8 mouse cellular contexts compared by ENCODE assay signal in genomic region chr16:30038663-30039593, GRCm38 (mm10). TPM values are rescaled to one million over a fixed set of nuclear protein-coding genes. Genes with fewer than 3 reads are reported as not detected.
DNase-seq lines count a peak whose midpoint lies in the region; ATAC-seq and TF ChIP-seq lines count a peak whose summit lies in the region.

No protein-coding gene starts in this region.

- DNase-seq in lung, embryonic 14.5 days = no peak
- no peak for DNase-seq in lung, adult 2 months
- DNase-seq in testis, postnatal 10 days (ENCODE audit: low spot score) = no peak
- DNase-seq in frontal cortex, postnatal 10 days (ENCODE audit: low spot score in 2 of 2) = no peak
- DNase-seq in ovary, postnatal 36 days (ENCODE audit: low spot score) = no peak

- peaks cover 20% of the 10 kb centered on the region for H3K4me1 ChIP-seq in lung, embryonic 14.5 days (ENCODE audit: insufficient read depth)
- peaks cover 3% of the 10 kb centered on the region for H3K4me1 ChIP-seq in lung, adult 2 months (ENCODE audit: control insufficient read depth, insufficient read depth, low read length)
- peaks cover 5% of the 10 kb centered on the region for H3K4me1 ChIP-seq in forebrain, embryonic 16.5 days (replicated peaks; ENCODE audit: control insufficient read depth, insufficient read depth, low read length)
- H3K4me1 ChIP-seq in stomach, embryonic 15.5 days = peaks cover 13% of the 10 kb centered on the region

- peak overlapping the region; percentile 25 for H3K4me2 ChIP-seq in lung, embryonic 14.5 days
- H3K4me2 ChIP-seq in forebrain, embryonic 16.5 days (ENCODE audit: low read length) = no peak overlapping the region
- no peak overlapping the region for H3K4me2 ChIP-seq in stomach, embryonic 15.5 days

- ATAC-seq in lung, embryonic 14.5 days (ENCODE audit: insufficient read depth) = peak; percentile 49; the same call in 1 of the 2 replicates
- peak; percentile 45; the same call in 1 of the 2 replicates for ATAC-seq in forebrain, embryonic 16.5 days
- ATAC-seq in megakaryocyte progenitor cell, adult 5-6 weeks (replicated peaks; ENCODE audit: poor library complexity) = peak; percentile 78
- ATAC-seq in stomach, embryonic 15.5 days (ENCODE audit: insufficient read depth, low FRiP score, low read depth) = peak; percentile 56; the same call in 1 of the 2 replicates

- 19% methylated on average over 16 of the region's 17 CpGs for WGBS in lung, embryonic 14.5 days
- WGBS in lung, adult 2 months = 48% methylated on average over 16 of the region's 17 CpGs
- WGBS in forebrain, embryonic 16.5 days = 11% methylated on average over 15 of the region's 17 CpGs
- 37% methylated on average over 15 of the region's 17 CpGs for WGBS in stomach, embryonic 15.5 days

- peak overlapping the region; percentile 67 for H3K27ac ChIP-seq in lung, embryonic 14.5 days (ENCODE audit: low read depth)
- no peak overlapping the region for H3K27ac ChIP-seq in forebrain, embryonic 16.5 days (ENCODE audit: low read length)
- H3K27ac ChIP-seq in stomach, embryonic 15.5 days = no peak overlapping the region

- no peaks in the 10 kb centered on the region for H3K36me3 ChIP-seq in lung, embryonic 14.5 days (ENCODE audit: insufficient read depth)
- H3K36me3 ChIP-seq in forebrain, embryonic 16.5 days (ENCODE audit: control insufficient read depth, insufficient read depth) = no peaks in the 10 kb centered on the region
- H3K36me3 ChIP-seq in stomach, embryonic 15.5 days = no peaks in the 10 kb centered on the region

- no peaks in the 10 kb centered on the region for H3K27me3 ChIP-seq in lung, embryonic 14.5 days (ENCODE audit: insufficient read depth, low read length)
- H3K27me3 ChIP-seq in forebrain, embryonic 16.5 days (replicated peaks; ENCODE audit: control insufficient read depth, insufficient read depth, low read length) = no peaks in the 10 kb centered on the region
- H3K27me3 ChIP-seq in stomach, embryonic 15.5 days (replicated peaks) = no peaks in the 10 kb centered on the region

- H3K9ac ChIP-seq in lung, embryonic 14.5 days = no peak overlapping the region
- no peak overlapping the region for H3K9ac ChIP-seq in forebrain, embryonic 16.5 days (replicated peaks; ENCODE audit: low read depth, low read length)
- H3K9ac ChIP-seq in stomach, embryonic 15.5 days = no peak overlapping the region

- peak; percentile 24; the same call in 1 of the 2 replicates for TF ChIP-seq CTCF in lung, embryonic 14.5 days (IDR thresholded peaks at IDR 0.05; ENCODE audit: low read depth)
- TF ChIP-seq CTCF in lung, adult 2 months (IDR thresholded peaks at IDR 0.05; ENCODE audit: insufficient read depth, low read length) = no peak

- TF ChIP-seq POLR2A in lung, adult 2 months (IDR thresholded peaks at IDR 0.05; ENCODE audit: borderline replicate concordance, extremely low read depth, low read depth, low read length) = no peak

- H3K9me3 ChIP-seq in lung, embryonic 14.5 days (ENCODE audit: low read depth, low read length) = no peaks in the 10 kb centered on the region
- H3K9me3 ChIP-seq in forebrain, embryonic 16.5 days (ENCODE audit: control insufficient read depth, low read length) = no peaks in the 10 kb centered on the region
- no peaks in the 10 kb centered on the region for H3K9me3 ChIP-seq in stomach, embryonic 15.5 days

- H3K4me3 ChIP-seq in lung, embryonic 14.5 days (ENCODE audit: low read depth, low read length) = no peak overlapping the region
- H3K4me3 ChIP-seq in lung, adult 2 months (replicated peaks; ENCODE audit: extremely low read depth, low read depth, low read length) = no peak overlapping the region
- H3K4me3 ChIP-seq in forebrain, embryonic 16.5 days (replicated peaks; ENCODE audit: low read length) = no peak overlapping the region
- no peak overlapping the region for H3K4me3 ChIP-seq in stomach, embryonic 15.5 days (replicated peaks)

RNA-seq across cellular contexts. Expression of gene Hes1, which starts 25.3 kb away (rescaled TPM):
- polyA plus RNA-seq in lung, embryonic 14.5 days (2014; fragmentation: Nextera tagmentation; extraction: Ambion mirVana) = 52.9 and 54.0 TPM in 2 replicates
- polyA plus RNA-seq in lung, adult 2 months (2012; rRNA removed) = 167 and 332 TPM in 2 replicates
- 9.6 and 14.5 TPM in 2 replicates for polyA plus RNA-seq in forebrain, embryonic 16.5 days (2015; fragmentation: Nextera tagmentation; extraction: Ambion mirVana)
- 0.24 and 0.47 TPM in 2 replicates for total RNA-seq in megakaryocyte progenitor cell, adult 5-6 weeks (2015)
- total RNA-seq in megakaryocyte progenitor cell, adult 5-6 weeks (2017) = 0.41 and 6.0 TPM in 2 replicates
- 64.4 and 67.1 TPM in 2 replicates for polyA plus RNA-seq in stomach, embryonic 15.5 days (2015; fragmentation: Nextera tagmentation; extraction: Ambion mirVana)
